Comparison of ENCODE assay signal across 30 mouse cellular contexts in genomic region chr14:88805699-88806098, GRCm38 (mm10).
DNase-seq lines count a peak whose midpoint lies in the region; ATAC-seq and TF ChIP-seq lines count a peak whose summit lies in the region.
"Had no signal": no experiment of that assay in that cellular context is flagged by ENCODE, and none has a peak within 500 bp of the region (broad histone marks: within the 10 kb centered on the region; RNA-seq: fewer than 3 reads in every experiment).

No protein-coding gene starts in this region.

- TF ChIP-seq POLR2A in brain, embryonic 14.5 days (IDR thresholded peaks at IDR 0.05; ENCODE audit: borderline replicate concordance, extremely low read depth, insufficient read depth, insufficient read length, poor library complexity, severe bottlenecking): no peak

- H3K36me3 ChIP-seq in forebrain, embryonic 12.5 days (replicated peaks): no peaks in the 10 kb centered on the region
- no peaks in the 10 kb centered on the region for H3K36me3 ChIP-seq in forebrain, embryonic 11.5 days (ENCODE audit: control insufficient read depth, insufficient read depth, low read length)
- H3K36me3 ChIP-seq in midbrain, embryonic 11.5 days (ENCODE audit: control insufficient read depth, insufficient read depth, low read length): no peaks in the 10 kb centered on the region
- H3K36me3 ChIP-seq in midbrain, postnatal 0 days (ENCODE audit: insufficient read depth, low read length): no peaks in the 10 kb centered on the region
- no peaks in the 10 kb centered on the region for H3K36me3 ChIP-seq in forebrain, embryonic 15.5 days
- H3K36me3 ChIP-seq: embryonic facial prominence, embryonic 10.5 days; embryonic facial prominence, embryonic 13.5 days; G1E; heart, embryonic 12.5 days; heart, embryonic 15.5 days; hindbrain, embryonic 12.5 days; hindbrain, embryonic 15.5 days had no signal

- no peak overlapping the region for H3K27ac ChIP-seq in forebrain, embryonic 12.5 days
- no peak overlapping the region for H3K27ac ChIP-seq in forebrain, embryonic 11.5 days (ENCODE audit: low read depth, low read length)
- H3K27ac ChIP-seq in midbrain, embryonic 11.5 days (ENCODE audit: low read depth, low read length): no peak overlapping the region
- no peak overlapping the region for H3K27ac ChIP-seq in midbrain, postnatal 0 days (ENCODE audit: low read depth, low read length)
- H3K27ac ChIP-seq in forebrain, embryonic 15.5 days (replicated peaks): no peak overlapping the region
- H3K27ac ChIP-seq: embryonic facial prominence, embryonic 10.5 days; embryonic facial prominence, embryonic 13.5 days; heart, embryonic 15.5 days; hindbrain, embryonic 12.5 days; hindbrain, embryonic 15.5 days had no signal

- no peaks in the 10 kb centered on the region for H3K4me1 ChIP-seq in forebrain, embryonic 12.5 days
- H3K4me1 ChIP-seq in forebrain, embryonic 11.5 days (replicated peaks; ENCODE audit: control insufficient read depth, insufficient read depth, low read length): no peaks in the 10 kb centered on the region
- no peaks in the 10 kb centered on the region for H3K4me1 ChIP-seq in midbrain, embryonic 11.5 days (ENCODE audit: control insufficient read depth, insufficient read depth, low read length)
- H3K4me1 ChIP-seq in midbrain, postnatal 0 days (ENCODE audit: insufficient read depth, low read length): no peaks in the 10 kb centered on the region
- no peaks in the 10 kb centered on the region for H3K4me1 ChIP-seq in forebrain, embryonic 15.5 days
- H3K4me1 ChIP-seq: embryonic facial prominence, embryonic 10.5 days; embryonic facial prominence, embryonic 13.5 days; heart, embryonic 12.5 days; heart, embryonic 15.5 days; hindbrain, embryonic 12.5 days; hindbrain, embryonic 15.5 days had no signal

- DNase-seq in forebrain, embryonic 11.5 days (ENCODE audit: low spot score): no peak
- DNase-seq in midbrain, embryonic 11.5 days (ENCODE audit: low spot score, missing footprints): peak; percentile 44
- DNase-seq in midbrain, postnatal 0 days (ENCODE audit: low spot score): no peak
- peak; percentile 76 for DNase-seq in brain, embryonic 14.5 days (ENCODE audit: low read depth)
- DNase-seq in cerebellum, postnatal 4 days (ENCODE audit: low spot score in 2 of 2): no peak
- no peak for DNase-seq in adrenal gland, postnatal 10 days
- DNase-seq: adrenal gland, postnatal 14 days; B cell, adult 2 months; cerebellum, adult 11-12 months; cerebellum, adult 8-10 months; cerebellum, postnatal 10 days; cerebellum, postnatal 36 days; gastrocnemius, postnatal 25 days; heart, adult 18-20 months; heart, postnatal 10 days; heart, postnatal 36 days; kidney, adult 2 months had no signal

- no peaks in the 10 kb centered on the region for H3K9me3 ChIP-seq in forebrain, embryonic 12.5 days
- no peaks in the 10 kb centered on the region for H3K9me3 ChIP-seq in forebrain, embryonic 11.5 days (ENCODE audit: control insufficient read depth, low read length)
- H3K9me3 ChIP-seq in midbrain, embryonic 11.5 days (ENCODE audit: control insufficient read depth, low read length): no peaks in the 10 kb centered on the region
- H3K9me3 ChIP-seq in midbrain, postnatal 0 days (ENCODE audit: low read length): no peaks in the 10 kb centered on the region
- H3K9me3 ChIP-seq in forebrain, embryonic 15.5 days: no peaks in the 10 kb centered on the region
- H3K9me3 ChIP-seq: embryonic facial prominence, embryonic 10.5 days; embryonic facial prominence, embryonic 13.5 days; heart, embryonic 12.5 days; heart, embryonic 15.5 days; hindbrain, embryonic 12.5 days; hindbrain, embryonic 15.5 days had no signal

- ATAC-seq in forebrain, embryonic 12.5 days (ENCODE audit: low FRiP score): 0 out of 2 replicates have a peak, but pooled peaks have one; percentile 60
- no peak for ATAC-seq in forebrain, embryonic 11.5 days (replicated peaks; ENCODE audit: low FRiP score)
- peak; percentile 82 for ATAC-seq in midbrain, embryonic 11.5 days (ENCODE audit: low FRiP score)
- ATAC-seq in midbrain, postnatal 0 days (ENCODE audit: low FRiP score): no peak
- ATAC-seq in forebrain, embryonic 15.5 days (replicated peaks): peak; percentile 82
- ATAC-seq: intestine, postnatal 0 days; Patski had no signal

- 62% methylated on average over 1 of the region's 1 CpGs for WGBS in forebrain, embryonic 12.5 days
- WGBS in forebrain, embryonic 11.5 days: 70% methylated on average over 1 of the region's 1 CpGs
- WGBS in midbrain, embryonic 11.5 days: 58% methylated on average over 1 of the region's 1 CpGs
- 49% methylated on average over 1 of the region's 1 CpGs for WGBS in midbrain, postnatal 0 days
- 39% methylated on average over 1 of the region's 1 CpGs for WGBS in forebrain, embryonic 15.5 days

- H3K4me3 ChIP-seq in forebrain, embryonic 12.5 days (replicated peaks): no peak overlapping the region
- no peak overlapping the region for H3K4me3 ChIP-seq in forebrain, embryonic 11.5 days (ENCODE audit: low read depth, low read length)
- no peak overlapping the region for H3K4me3 ChIP-seq in midbrain, embryonic 11.5 days (ENCODE audit: low read depth, low read length)
- no peak overlapping the region for H3K4me3 ChIP-seq in midbrain, postnatal 0 days (ENCODE audit: low read depth, low read length)
- H3K4me3 ChIP-seq in forebrain, embryonic 15.5 days: no peak overlapping the region
- H3K4me3 ChIP-seq: embryonic facial prominence, embryonic 10.5 days; embryonic facial prominence, embryonic 13.5 days; erythroblast, embryonic 14.5 days; heart, embryonic 12.5 days; heart, embryonic 15.5 days; hindbrain, embryonic 12.5 days; hindbrain, embryonic 15.5 days had no signal

- TF ChIP-seq CTCF in midbrain, postnatal 0 days (IDR thresholded peaks at IDR 0.05): no peak
- TF ChIP-seq CTCF in brain, embryonic 14.5 days (IDR thresholded peaks at IDR 0.05; ENCODE audit: borderline replicate concordance, extremely low read depth, insufficient read depth, insufficient read length): no peak

- no peaks in the 10 kb centered on the region for H3K27me3 ChIP-seq in forebrain, embryonic 12.5 days
- H3K27me3 ChIP-seq in forebrain, embryonic 11.5 days (ENCODE audit: control insufficient read depth, insufficient read depth, low read length): no peaks in the 10 kb centered on the region
- H3K27me3 ChIP-seq in midbrain, embryonic 11.5 days (ENCODE audit: control insufficient read depth, insufficient read depth, low read length): no peaks in the 10 kb centered on the region
- no peaks in the 10 kb centered on the region for H3K27me3 ChIP-seq in midbrain, postnatal 0 days (ENCODE audit: insufficient read depth, low read length)
- no peaks in the 10 kb centered on the region for H3K27me3 ChIP-seq in forebrain, embryonic 15.5 days
- H3K27me3 ChIP-seq: CH12.LX; embryonic facial prominence, embryonic 13.5 days; heart, embryonic 12.5 days; heart, embryonic 15.5 days; hindbrain, embryonic 12.5 days; hindbrain, embryonic 15.5 days; Patski had no signal

- no peak overlapping the region for H3K4me2 ChIP-seq in forebrain, embryonic 12.5 days
- H3K4me2 ChIP-seq in forebrain, embryonic 11.5 days (ENCODE audit: low read depth, low read length, severe bottlenecking): no peak overlapping the region
- no peak overlapping the region for H3K4me2 ChIP-seq in midbrain, embryonic 11.5 days
- H3K4me2 ChIP-seq in midbrain, postnatal 0 days (ENCODE audit: low read depth, low read length, poor library complexity, severe bottlenecking): no peak overlapping the region
- H3K4me2 ChIP-seq in forebrain, embryonic 15.5 days (replicated peaks): no peak overlapping the region
- H3K4me2 ChIP-seq: embryonic facial prominence, embryonic 13.5 days; heart, embryonic 12.5 days; heart, embryonic 15.5 days; hindbrain, embryonic 12.5 days; hindbrain, embryonic 15.5 days had no signal

- no peak overlapping the region for H3K9ac ChIP-seq in forebrain, embryonic 12.5 days
- H3K9ac ChIP-seq in forebrain, embryonic 11.5 days (ENCODE audit: low read length): no peak overlapping the region
- no peak overlapping the region for H3K9ac ChIP-seq in midbrain, embryonic 11.5 days (ENCODE audit: low read length)
- no peak overlapping the region for H3K9ac ChIP-seq in midbrain, postnatal 0 days (replicated peaks; ENCODE audit: low read length, poor library complexity, severe bottlenecking)
- no peak overlapping the region for H3K9ac ChIP-seq in forebrain, embryonic 15.5 days (replicated peaks)
- H3K9ac ChIP-seq: embryonic facial prominence, embryonic 13.5 days; heart, embryonic 12.5 days; heart, embryonic 15.5 days; hindbrain, embryonic 12.5 days; hindbrain, embryonic 15.5 days had no signal

Comparison
In these comparisons a context has a peak if more than half of its experiments do, and no peak if none do; other contexts are left out.
1. ATAC-seq: peak in forebrain, embryonic 12.5 days (single experiment), midbrain, embryonic 11.5 days (single experiment) and forebrain, embryonic 15.5 days (single experiment); none in forebrain, embryonic 11.5 days (single experiment) and midbrain, postnatal 0 days (single experiment).
2. DNase-seq: peak in midbrain, embryonic 11.5 days (single experiment) and brain, embryonic 14.5 days (single experiment); none in forebrain, embryonic 11.5 days (single experiment), midbrain, postnatal 0 days (single experiment), cerebellum, postnatal 4 days (0 of 2) and adrenal gland, postnatal 10 days (single experiment).